Mouse (Mus musculus) mouse embryonic stem cell (cell line): ENCODE measurements around the gene Opcml.

Source experiments
- in situ Hi-C, 2 experiments: fragments of 300-500 bp; cut with MboI; formaldehyde crosslinking; loops; 1 replicate in 1 of 2; 3 replicates in 1 of 2; pipeline ENCODE4 v1.14.3; 2019 to 2020; ENCODE audit warnings: low sequenced_read_pairs in 2 of 2, low pct_unique_long_range_greater_than_20kb in 1 of 2, mixed read lengths in 1 of 2; ENCODE audit not compliant: unreplicated experiment in 1 of 2

The Opcml gene

GRCm38 (mm10) chr9:28262021-28262420 is 471.4 kb downstream of the Opcml start:
- in situ Hi-C loops: loop anchor here (25.0 kb wide), 3 partner anchors 475 to 1400 kb away; no protein-coding TSS in a partner anchor

- in situ Hi-C loops: loop anchor here (25.0 kb wide), 3 partner anchors 474 to 1399 kb away; no protein-coding TSS in a partner anchor
These were observed 472.3 kb downstream of the Opcml start for GRCm38 (mm10) chr9:28262896-28263295.

- in situ Hi-C loops: loop anchor here (25.0 kb wide), 3 partner anchors 473 to 1398 kb away; no protein-coding TSS in a partner anchor
These were observed 474.2 kb downstream of the Opcml start for GRCm38 (mm10) chr9:28264761-28265160.

- in situ Hi-C loops: loop anchor here (25.0 kb wide), 3 partner anchors 463 to 1388 kb away; no protein-coding TSS in a partner anchor
These were observed 483.2 kb downstream of the Opcml start for GRCm38 (mm10) chr9:28273816-28274215.

GRCm38 (mm10) chr9:28278555-28278954 is 488.0 kb downstream of the Opcml start:
- in situ Hi-C loops: no loop called here

- in situ Hi-C loops: no loop called here
These were observed 490.4 kb downstream of the Opcml start for GRCm38 (mm10) chr9:28281025-28281424.

GRCm38 (mm10) chr9:28281571-28281970 is 491.0 kb downstream of the Opcml start:
- in situ Hi-C loops: no loop called here

GRCm38 (mm10) chr9:28285016-28285415 is 494.4 kb downstream of the Opcml start:
- in situ Hi-C loops: no loop called here

GRCm38 (mm10) chr9:28286384-28286783 is 495.8 kb downstream of the Opcml start:
- in situ Hi-C loops: no loop called here

- in situ Hi-C loops: no loop called here
These were observed 496.9 kb downstream of the Opcml start for GRCm38 (mm10) chr9:28287485-28287884.

- in situ Hi-C loops: no loop called here
These were observed 499.2 kb downstream of the Opcml start for GRCm38 (mm10) chr9:28289696-28290330.

GRCm38 (mm10) chr9:28303659-28304058 is 513.1 kb downstream of the Opcml start:
- in situ Hi-C loops: no loop called here

GRCm38 (mm10) chr9:28306364-28307121 is 516.0 kb downstream of the Opcml start:
- in situ Hi-C loops: no loop called here

- in situ Hi-C loops: no loop called here
These were observed 516.5 kb downstream of the Opcml start for GRCm38 (mm10) chr9:28307122-28307430.

- in situ Hi-C loops: no loop called here
These were observed 517.0 kb downstream of the Opcml start for GRCm38 (mm10) chr9:28307481-28308050.

- in situ Hi-C loops: no loop called here
These were observed 527.3 kb downstream of the Opcml start for GRCm38 (mm10) chr9:28317881-28318280.

- in situ Hi-C loops: no loop called here
These were observed 528.6 kb downstream of the Opcml start for GRCm38 (mm10) chr9:28319021-28319755.

GRCm38 (mm10) chr9:28319802-28320201 is 529.2 kb downstream of the Opcml start:
- in situ Hi-C loops: no loop called here

GRCm38 (mm10) chr9:28327985-28328384 is 537.4 kb downstream of the Opcml start:
- in situ Hi-C loops: no loop called here
